Mouse (Mus musculus): Measurements from ENCODE around the gene Gm17087. TPM values are rescaled to one million over a fixed set of nuclear protein-coding genes. Genes with fewer than 3 reads are reported as not detected.
A peak's percentile ranks its signal among the peaks of the same experiment; 100 is the strongest.

Gene Gm17087
- not detected in 2 replicates for polyA plus RNA-seq (2015; fragmentation: Nextera tagmentation; extraction: Ambion mirVana)

GRCm38 (mm10) chr17:8566850-8567249 is at the start of gene Gm17087:
Gene Gm17087 (minus strand): TSS chr17:8566950.
- H3K4me3 ChIP-seq (replicated peaks): no peak within 1 kb of the TSS

GRCm38 (mm10) chr17:8613882-8614551 is 47.3 kb upstream of the Gm17087 start:
- Histone ChIP-seq H3K4me3 (replicated peaks) (no peak overlapping the region), H3K27me3 (replicated peaks) (no peaks in the 10 kb centered on the region; the same call in 1 of the 2 replicates), H3K4me1 (no peaks in the 10 kb centered on the region), H3K9me3 (replicated peaks) (no peaks in the 10 kb centered on the region), H3K27ac (replicated peaks) (no peak overlapping the region), H3K9ac (replicated peaks) (no peak overlapping the region), H3K36me3 (no peaks in the 10 kb centered on the region), H3K4me2 (no peak overlapping the region)
- WGBS: 37% methylated on average over 7 of the region's 7 CpGs
- ATAC-seq (ENCODE audit: low FRiP score): peak; percentile 79; the same call in 1 of the 2 replicates

More at GRCm38 (mm10) chr17:8566850-8567249, at the start of gene Gm17087:
- Histone ChIP-seq H3K27ac (replicated peaks) (no peak within 1 kb of the TSS), H3K36me3 (no peaks in the 10 kb centered on the region), H3K9me3 (replicated peaks) (no peaks in the 10 kb centered on the region), H3K4me2 (no peak within 1 kb of the TSS), H3K27me3 (replicated peaks) (no peaks in the 10 kb centered on the region), H3K9ac (replicated peaks) (no peak within 1 kb of the TSS), H3K4me1 (no peaks in the 10 kb centered on the region)
- no peak for ATAC-seq (ENCODE audit: low FRiP score)
- 90% methylated on average over 6 of the region's 6 CpGs for WGBS

GRCm38 (mm10) chr17:8611916-8612315 is 45.2 kb upstream of the Gm17087 start:
- H3K9me3 ChIP-seq (replicated peaks): no peaks in the 10 kb centered on the region
- WGBS: 87% methylated on average over 4 of the region's 4 CpGs

GRCm38 (mm10) chr17:8606695-8607094 is 39.9 kb upstream of the Gm17087 start:
- WGBS: 79% methylated on average over 3 of the region's 3 CpGs
- Histone ChIP-seq H3K4me1 (no peaks in the 10 kb centered on the region), H3K9me3 (replicated peaks) (no peaks in the 10 kb centered on the region), H3K27me3 (replicated peaks) (no peaks in the 10 kb centered on the region), H3K27ac (replicated peaks) (no peak overlapping the region), H3K4me2 (no peak overlapping the region), H3K9ac (replicated peaks) (no peak overlapping the region), H3K36me3 (no peaks in the 10 kb centered on the region), H3K4me3 (replicated peaks) (no peak overlapping the region)
- ATAC-seq (ENCODE audit: low FRiP score): no peak

More at GRCm38 (mm10) chr17:8611916-8612315, 45.2 kb upstream of the Gm17087 start:
- Histone ChIP-seq H3K36me3 (no peaks in the 10 kb centered on the region), H3K4me3 (replicated peaks) (no peak overlapping the region), H3K9ac (replicated peaks) (no peak overlapping the region), H3K27ac (replicated peaks) (no peak overlapping the region), H3K27me3 (replicated peaks) (no peaks in the 10 kb centered on the region; the same call in 1 of the 2 replicates), H3K4me1 (no peaks in the 10 kb centered on the region), H3K4me2 (no peak overlapping the region)
- no peak for ATAC-seq (ENCODE audit: low FRiP score)

GRCm38 (mm10) chr17:8605921-8606320 is 39.2 kb upstream of the Gm17087 start:
- Histone ChIP-seq H3K9ac (replicated peaks) (no peak overlapping the region), H3K36me3 (no peaks in the 10 kb centered on the region), H3K27ac (replicated peaks) (no peak overlapping the region), H3K4me3 (replicated peaks) (no peak overlapping the region), H3K9me3 (replicated peaks) (no peaks in the 10 kb centered on the region), H3K4me2 (no peak overlapping the region), H3K27me3 (replicated peaks) (no peaks in the 10 kb centered on the region), H3K4me1 (no peaks in the 10 kb centered on the region)
- ATAC-seq (ENCODE audit: low FRiP score): no peak
- 91% methylated on average over 5 of the region's 5 CpGs for WGBS

- Histone ChIP-seq H3K27ac (replicated peaks) (no peak overlapping the region), H3K4me3 (replicated peaks) (no peak overlapping the region), H3K4me2 (no peak overlapping the region), H3K9ac (replicated peaks) (no peak overlapping the region), H3K27me3 (replicated peaks) (no peaks in the 10 kb centered on the region), H3K36me3 (no peaks in the 10 kb centered on the region), H3K9me3 (replicated peaks) (no peaks in the 10 kb centered on the region), H3K4me1 (no peaks in the 10 kb centered on the region)
- 98% methylated on average over 3 of the region's 3 CpGs for WGBS
- ATAC-seq (ENCODE audit: low FRiP score): no peak
Observed at GRCm38 (mm10) chr17:8602976-8603375, 36.2 kb upstream of the Gm17087 start.

- H3K4me3 ChIP-seq (replicated peaks): no peak overlapping the region
- H3K27ac ChIP-seq (replicated peaks): no peak overlapping the region
- H3K27me3 ChIP-seq (replicated peaks): 0 out of 2 replicates have a peak, but pooled peaks cover 3% of the 10 kb centered on the region
- H3K9me3 ChIP-seq (replicated peaks): no peaks in the 10 kb centered on the region; the same call in 1 of the 2 replicates
- ATAC-seq (ENCODE audit: low FRiP score): peak; percentile 77; the same call in 1 of the 2 replicates
- no peak overlapping the region for H3K9ac ChIP-seq (replicated peaks)
- 0 out of 2 replicates have a peak, but pooled peaks cover 7% of the 10 kb centered on the region for H3K4me1 ChIP-seq
- H3K4me2 ChIP-seq: no peak overlapping the region
- H3K36me3 ChIP-seq: no peaks in the 10 kb centered on the region
- WGBS: 11% methylated on average over 7 of the region's 7 CpGs
Observed at GRCm38 (mm10) chr17:8597790-8598189, 31.0 kb upstream of the Gm17087 start.

- Histone ChIP-seq H3K4me3 (replicated peaks) (peak overlapping the region; percentile 11), H3K4me1 (0 out of 2 replicates have a peak, but pooled peaks cover 9% of the 10 kb centered on the region), H3K27ac (replicated peaks) (no peak overlapping the region), H3K4me2 (peak overlapping the region; percentile 51), H3K9ac (replicated peaks) (0 out of 2 replicates have a peak overlapping the region, but pooled peaks have one; percentile 4), H3K9me3 (replicated peaks) (no peaks in the 10 kb centered on the region; the same call in 1 of the 2 replicates), H3K36me3 (no peaks in the 10 kb centered on the region), H3K27me3 (replicated peaks) (0 out of 2 replicates have a peak, but pooled peaks cover 8% of the 10 kb centered on the region)
- WGBS: 17% methylated on average over 22 of the region's 22 CpGs
- ATAC-seq (ENCODE audit: low FRiP score): peak; percentile 84
Observed at GRCm38 (mm10) chr17:8592427-8593277, 25.9 kb upstream of the Gm17087 start.

GRCm38 (mm10) chr17:8581579-8581978 is 14.8 kb upstream of the Gm17087 start:
- Histone ChIP-seq H3K9ac (replicated peaks) (no peak overlapping the region), H3K27ac (replicated peaks) (no peak overlapping the region), H3K4me2 (no peak overlapping the region), H3K4me1 (no peaks in the 10 kb centered on the region), H3K27me3 (replicated peaks) (no peaks in the 10 kb centered on the region), H3K36me3 (no peaks in the 10 kb centered on the region), H3K4me3 (replicated peaks) (no peak overlapping the region), H3K9me3 (replicated peaks) (no peaks in the 10 kb centered on the region)
- WGBS: 63% methylated on average over 8 of the region's 8 CpGs
- ATAC-seq (ENCODE audit: low FRiP score): no peak

GRCm38 (mm10) chr17:8580360-8580759 is 13.6 kb upstream of the Gm17087 start:
- no peak for ATAC-seq (ENCODE audit: low FRiP score)
- 66% methylated on average over 3 of the region's 3 CpGs for WGBS

GRCm38 (mm10) chr17:8573542-8574260 is 7.0 kb upstream of the Gm17087 start:
- no peaks in the 10 kb centered on the region for H3K9me3 ChIP-seq (replicated peaks)
- no peak overlapping the region for H3K27ac ChIP-seq (replicated peaks)
- H3K36me3 ChIP-seq: no peaks in the 10 kb centered on the region
- no peak overlapping the region for H3K4me2 ChIP-seq
- H3K4me3 ChIP-seq (replicated peaks): no peak overlapping the region
- H3K9ac ChIP-seq (replicated peaks): no peak overlapping the region
- H3K4me1 ChIP-seq: no peaks in the 10 kb centered on the region
- no peaks in the 10 kb centered on the region for H3K27me3 ChIP-seq (replicated peaks)
- no peak for ATAC-seq (ENCODE audit: low FRiP score)
- WGBS: 80% methylated on average over 8 of the region's 8 CpGs

More at GRCm38 (mm10) chr17:8580360-8580759, 13.6 kb upstream of the Gm17087 start:
- Histone ChIP-seq H3K36me3 (no peaks in the 10 kb centered on the region), H3K27ac (replicated peaks) (no peak overlapping the region), H3K4me1 (no peaks in the 10 kb centered on the region), H3K27me3 (replicated peaks) (no peaks in the 10 kb centered on the region), H3K4me3 (replicated peaks) (no peak overlapping the region), H3K4me2 (no peak overlapping the region), H3K9me3 (replicated peaks) (no peaks in the 10 kb centered on the region), H3K9ac (replicated peaks) (no peak overlapping the region)
